Mouse (Mus musculus): Measurements from ENCODE around the gene Ugcg. TPM values are rescaled to one million over a fixed set of nuclear protein-coding genes. Genes with fewer than 3 reads are reported as not detected.
"Not testable (repeated sequence)": the region's sequence is repeated elsewhere in the genome, so short reads cannot be mapped to it uniquely, and the experiment has no call there.

Ugcg gene
- total and polyA plus RNA-seq, 2 experiments from 2014 or later, result 6.2 to 19.2 TPM

DNA sequence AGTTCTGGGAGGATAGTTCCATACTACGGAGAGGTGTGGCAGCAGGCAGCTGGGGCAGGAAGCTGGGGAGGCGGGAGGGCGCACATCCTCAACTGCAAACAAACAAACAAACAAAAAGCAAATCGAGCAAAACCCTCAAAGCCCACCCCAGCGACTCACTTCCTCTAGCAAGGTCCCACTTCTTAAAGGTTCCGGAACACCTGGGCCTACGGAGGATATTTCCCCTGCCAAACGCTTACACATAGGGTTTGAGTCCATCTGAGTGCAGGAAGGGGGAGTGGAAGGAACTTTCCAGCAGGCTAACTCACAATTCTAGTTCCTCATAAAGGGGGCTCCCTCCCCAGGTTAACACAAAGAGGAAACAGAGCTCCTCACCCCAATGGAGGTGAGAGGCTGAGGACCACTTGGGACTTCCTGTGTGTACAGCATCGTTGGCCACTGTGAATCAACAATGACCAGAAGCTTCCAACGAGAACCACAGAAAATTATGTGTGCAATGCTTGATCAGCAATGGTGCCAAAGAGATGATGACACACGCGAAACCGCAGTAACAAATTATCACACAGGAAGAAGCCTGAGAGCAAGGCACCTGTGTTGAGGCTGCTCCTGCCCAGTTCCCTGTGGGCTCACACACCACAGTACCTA lies 71.9 kb downstream of the Ugcg start:
- DNase-seq (ENCODE audit: low spot score) (no peak), ATAC-seq (ENCODE audit: insufficient read depth, low read depth) (no peak)
- Histone ChIP-seq H3K27ac (ENCODE audit: low read depth) (peak overlapping the region; percentile 30; the same call in 1 of the 2 replicates), H3K4me3 (ENCODE audit: low read depth, low read length) (no peak overlapping the region), H3K4me2 (ENCODE audit: low read depth, low read length) (no peak overlapping the region; the same call in 1 of the 2 replicates), H3K27me3 (ENCODE audit: control insufficient read depth, insufficient read depth, low read length) (no peaks in the 10 kb centered on the region), H3K4me1 (ENCODE audit: control insufficient read depth, insufficient read depth) (no peaks in the 10 kb centered on the region), H3K36me3 (replicated peaks; ENCODE audit: control insufficient read depth, insufficient read depth, low read length) (no peaks in the 10 kb centered on the region), H3K9ac (replicated peaks; ENCODE audit: low read depth, low read length) (no peak overlapping the region), H3K9me3 (replicated peaks; ENCODE audit: control insufficient read depth, low read length) (no peaks in the 10 kb centered on the region)
- 71% methylated on average over 13 of the region's 13 CpGs for WGBS
- TF ChIP-seq CTCF (IDR thresholded peaks at IDR 0.05; ENCODE audit: low read depth) (no peak), EP300 (IDR thresholded peaks at IDR 0.05; ENCODE audit: low read depth) (no peak)

DNA sequence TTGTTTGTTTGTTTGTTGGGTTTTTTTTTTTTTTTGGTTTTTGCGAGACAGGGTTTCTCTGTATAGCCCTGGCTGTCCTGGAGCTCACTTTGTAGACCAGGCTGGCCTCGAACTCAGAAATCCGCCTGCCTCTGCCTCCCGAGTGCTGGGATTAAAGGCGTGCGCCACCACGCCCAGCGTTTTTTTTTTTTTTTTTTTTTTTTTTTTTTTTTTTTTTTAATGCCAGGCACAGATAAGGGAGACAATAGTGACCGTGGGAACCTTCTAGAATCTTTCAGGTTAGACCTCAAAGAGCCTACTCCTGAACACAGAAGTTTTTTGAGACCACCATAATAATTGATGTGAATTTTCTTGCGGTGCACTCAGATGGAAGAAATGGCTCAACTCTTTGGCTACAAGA lies 72.5 kb downstream of the Ugcg start:
- ATAC-seq (ENCODE audit: insufficient read depth, low read depth); H3K27me3 ChIP-seq (ENCODE audit: control insufficient read depth, insufficient read depth, low read length); DNase-seq (ENCODE audit: low spot score); H3K36me3 ChIP-seq (replicated peaks; ENCODE audit: control insufficient read depth, insufficient read depth, low read length); H3K27ac ChIP-seq (ENCODE audit: low read depth); H3K4me2 ChIP-seq (ENCODE audit: low read depth, low read length); H3K4me1 ChIP-seq (ENCODE audit: control insufficient read depth, insufficient read depth); H3K4me3 ChIP-seq (ENCODE audit: low read depth, low read length); H3K9me3 ChIP-seq (replicated peaks; ENCODE audit: control insufficient read depth, low read length); H3K9ac ChIP-seq (replicated peaks; ENCODE audit: low read depth, low read length): not testable (repeated sequence)
- 81% methylated on average over 2 of the region's 10 CpGs for WGBS

DNA sequence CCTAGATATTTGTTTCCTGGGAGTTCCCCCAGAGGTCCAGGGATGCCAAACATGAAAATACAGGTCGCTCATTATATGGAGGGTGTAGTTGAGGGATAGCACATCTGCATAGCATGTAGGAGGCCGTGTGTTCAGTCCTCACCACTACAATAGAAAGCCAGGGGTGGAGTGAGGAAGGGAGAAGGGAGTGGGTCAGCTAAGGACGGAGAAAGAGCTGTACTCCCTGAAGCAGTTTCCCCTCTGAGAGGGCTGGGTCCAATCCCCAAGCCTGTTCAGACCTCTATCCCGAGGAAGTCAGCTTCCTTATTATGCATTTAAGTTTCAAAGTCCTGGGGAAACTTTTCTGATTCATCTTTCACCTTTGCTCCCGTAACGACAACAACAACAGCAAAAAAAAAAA lies 73.1 kb downstream of the Ugcg start:
- 64% methylated on average over 6 of the region's 6 CpGs for WGBS
- no peak overlapping the region for H3K4me3 ChIP-seq (ENCODE audit: low read depth, low read length)
- TF ChIP-seq CTCF (IDR thresholded peaks at IDR 0.05; ENCODE audit: low read depth) (no peak), EP300 (IDR thresholded peaks at IDR 0.05; ENCODE audit: low read depth) (no peak)
- no peaks in the 10 kb centered on the region for H3K36me3 ChIP-seq (replicated peaks; ENCODE audit: control insufficient read depth, insufficient read depth, low read length)
- H3K4me1 ChIP-seq (ENCODE audit: control insufficient read depth, insufficient read depth), result no peaks in the 10 kb centered on the region
- no peaks in the 10 kb centered on the region for H3K27me3 ChIP-seq (ENCODE audit: control insufficient read depth, insufficient read depth, low read length)
- ATAC-seq (ENCODE audit: insufficient read depth, low read depth) (no peak), DNase-seq (ENCODE audit: low spot score) (no peak)
- H3K9me3 ChIP-seq (replicated peaks; ENCODE audit: control insufficient read depth, low read length), result no peaks in the 10 kb centered on the region
- H3K4me2 ChIP-seq (ENCODE audit: low read depth, low read length), result no peak overlapping the region
- H3K9ac ChIP-seq (replicated peaks; ENCODE audit: low read depth, low read length), result no peak overlapping the region
- H3K27ac ChIP-seq (ENCODE audit: low read depth), result no peak overlapping the region

DNA sequence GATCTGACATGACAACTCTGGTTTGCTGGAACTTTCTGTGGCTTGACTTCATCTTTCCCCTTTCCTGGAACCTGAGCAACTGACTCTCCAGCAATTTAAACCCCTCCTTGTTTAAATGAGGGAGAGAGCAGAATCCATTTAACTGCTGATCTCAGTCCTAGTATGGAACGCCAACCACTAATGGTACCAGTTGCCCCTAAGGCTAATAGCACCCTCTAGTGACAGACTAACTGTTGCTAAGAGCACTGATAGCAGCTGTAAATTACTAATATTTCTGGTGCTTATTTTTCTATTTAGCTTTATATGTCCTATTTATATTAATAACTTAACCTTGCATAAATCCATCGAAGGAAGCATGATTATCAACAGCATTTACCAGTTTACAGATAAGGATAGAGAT lies 74.4 kb downstream of the Ugcg start:
- 71% methylated on average over 2 of the region's 2 CpGs for WGBS
- TF ChIP-seq EP300 (IDR thresholded peaks at IDR 0.05; ENCODE audit: low read depth) (no peak), CTCF (IDR thresholded peaks at IDR 0.05; ENCODE audit: low read depth) (peak; percentile 32)

DNA sequence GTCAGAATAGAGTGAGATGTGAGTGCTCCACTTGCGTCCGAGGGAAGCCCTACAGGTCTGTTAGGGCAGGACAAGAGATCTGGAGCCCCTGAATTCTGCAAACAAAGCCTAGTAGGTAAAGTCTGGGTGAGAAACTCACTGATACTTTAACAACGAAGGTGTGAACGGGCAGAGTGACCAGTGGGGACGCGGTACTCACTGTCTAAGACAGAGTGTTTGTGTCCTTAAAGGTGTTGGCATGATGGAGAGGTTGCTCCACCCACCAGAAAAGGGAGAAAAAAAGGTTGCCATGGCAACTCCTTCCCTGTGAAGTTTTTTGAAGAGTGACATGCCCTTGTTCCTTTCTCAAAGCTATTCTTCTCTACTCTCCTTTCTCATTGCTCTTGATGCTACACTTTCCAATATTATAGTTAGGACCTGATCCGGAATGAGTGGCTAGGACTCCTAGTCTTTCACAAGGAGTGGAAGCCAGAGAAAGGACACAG lies 75.6 kb downstream of the Ugcg start:
- H3K9me3 ChIP-seq (replicated peaks; ENCODE audit: control insufficient read depth, low read length), result peaks cover 8% of the 10 kb centered on the region; the same call in 1 of the 2 replicates
- H3K4me1 ChIP-seq (ENCODE audit: control insufficient read depth, insufficient read depth), result no peaks in the 10 kb centered on the region
- no peak overlapping the region for H3K27ac ChIP-seq (ENCODE audit: low read depth)
- DNase-seq (ENCODE audit: low spot score) (no peak), ATAC-seq (ENCODE audit: insufficient read depth, low read depth) (no peak)
- no peaks in the 10 kb centered on the region for H3K27me3 ChIP-seq (ENCODE audit: control insufficient read depth, insufficient read depth, low read length)
- no peak overlapping the region for H3K4me2 ChIP-seq (ENCODE audit: low read depth, low read length)
- no peaks in the 10 kb centered on the region for H3K36me3 ChIP-seq (replicated peaks; ENCODE audit: control insufficient read depth, insufficient read depth, low read length)
- H3K4me3 ChIP-seq (ENCODE audit: low read depth, low read length), result no peak overlapping the region
- no peak for TF ChIP-seq EP300 (IDR thresholded peaks at IDR 0.05; ENCODE audit: low read depth)
- no peak for TF ChIP-seq CTCF (IDR thresholded peaks at IDR 0.05; ENCODE audit: low read depth)
- no peak overlapping the region for H3K9ac ChIP-seq (replicated peaks; ENCODE audit: low read depth, low read length)
- WGBS, result 76% methylated on average over 7 of the region's 7 CpGs

More for the DNA sequence above, 74.4 kb downstream of the Ugcg start:
- Histone ChIP-seq H3K36me3 (replicated peaks; ENCODE audit: control insufficient read depth, insufficient read depth, low read length) (no peaks in the 10 kb centered on the region), H3K27me3 (ENCODE audit: control insufficient read depth, insufficient read depth, low read length) (no peaks in the 10 kb centered on the region), H3K9me3 (replicated peaks; ENCODE audit: control insufficient read depth, low read length) (no peaks in the 10 kb centered on the region), H3K4me2 (ENCODE audit: low read depth, low read length) (no peak overlapping the region), H3K9ac (replicated peaks; ENCODE audit: low read depth, low read length) (no peak overlapping the region), H3K4me3 (ENCODE audit: low read depth, low read length) (no peak overlapping the region), H3K4me1 (ENCODE audit: control insufficient read depth, insufficient read depth) (no peaks in the 10 kb centered on the region), H3K27ac (ENCODE audit: low read depth) (no peak overlapping the region)
- no peak for ATAC-seq (ENCODE audit: insufficient read depth, low read depth)
- DNase-seq (ENCODE audit: low spot score), result no peak

DNA sequence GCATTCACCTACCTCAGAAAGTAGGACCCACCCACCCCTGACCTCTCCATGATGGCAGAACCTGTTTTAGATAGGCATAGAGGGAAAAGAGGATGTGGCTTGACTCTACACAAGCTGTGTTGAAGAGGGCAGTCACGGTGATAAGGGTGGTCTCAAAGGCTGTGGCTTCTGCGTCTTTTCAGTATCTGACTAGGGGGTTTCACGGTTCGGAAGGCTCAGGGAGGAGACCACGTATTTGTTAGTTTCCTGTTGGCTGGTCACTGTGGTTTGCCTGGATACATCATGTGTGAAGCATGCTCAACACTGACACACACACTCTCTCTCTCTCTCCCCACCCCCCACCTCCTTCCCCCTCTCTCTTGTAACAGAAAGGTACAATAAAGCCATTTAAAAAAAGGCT lies 76.1 kb downstream of the Ugcg start:
- Histone ChIP-seq H3K4me2 (ENCODE audit: low read depth, low read length) (no peak overlapping the region), H3K9me3 (replicated peaks; ENCODE audit: control insufficient read depth, low read length) (peaks cover 8% of the 10 kb centered on the region; the same call in 1 of the 2 replicates), H3K27me3 (ENCODE audit: control insufficient read depth, insufficient read depth, low read length) (no peaks in the 10 kb centered on the region), H3K36me3 (replicated peaks; ENCODE audit: control insufficient read depth, insufficient read depth, low read length) (no peaks in the 10 kb centered on the region), H3K27ac (ENCODE audit: low read depth) (no peak overlapping the region), H3K4me3 (ENCODE audit: low read depth, low read length) (no peak overlapping the region), H3K4me1 (ENCODE audit: control insufficient read depth, insufficient read depth) (no peaks in the 10 kb centered on the region), H3K9ac (replicated peaks; ENCODE audit: low read depth, low read length) (no peak overlapping the region)
- TF ChIP-seq EP300 (IDR thresholded peaks at IDR 0.05; ENCODE audit: low read depth) (no peak), CTCF (IDR thresholded peaks at IDR 0.05; ENCODE audit: low read depth) (no peak)
- WGBS, result 69% methylated on average over 5 of the region's 5 CpGs
- ATAC-seq (ENCODE audit: insufficient read depth, low read depth), result no peak
- no peak for DNase-seq (ENCODE audit: low spot score)
